Mouse (Mus musculus) kidney, adult 18-20 months (tissue): ENCODE data around the gene Sugct.
A peak's percentile ranks its signal among the peaks of the same experiment; 100 is the strongest.

Source experiments
- DNase-seq: peaks from one replicate; pipeline ENCODE4 v3.0.0; 2021

Gene Sugct

DNA sequence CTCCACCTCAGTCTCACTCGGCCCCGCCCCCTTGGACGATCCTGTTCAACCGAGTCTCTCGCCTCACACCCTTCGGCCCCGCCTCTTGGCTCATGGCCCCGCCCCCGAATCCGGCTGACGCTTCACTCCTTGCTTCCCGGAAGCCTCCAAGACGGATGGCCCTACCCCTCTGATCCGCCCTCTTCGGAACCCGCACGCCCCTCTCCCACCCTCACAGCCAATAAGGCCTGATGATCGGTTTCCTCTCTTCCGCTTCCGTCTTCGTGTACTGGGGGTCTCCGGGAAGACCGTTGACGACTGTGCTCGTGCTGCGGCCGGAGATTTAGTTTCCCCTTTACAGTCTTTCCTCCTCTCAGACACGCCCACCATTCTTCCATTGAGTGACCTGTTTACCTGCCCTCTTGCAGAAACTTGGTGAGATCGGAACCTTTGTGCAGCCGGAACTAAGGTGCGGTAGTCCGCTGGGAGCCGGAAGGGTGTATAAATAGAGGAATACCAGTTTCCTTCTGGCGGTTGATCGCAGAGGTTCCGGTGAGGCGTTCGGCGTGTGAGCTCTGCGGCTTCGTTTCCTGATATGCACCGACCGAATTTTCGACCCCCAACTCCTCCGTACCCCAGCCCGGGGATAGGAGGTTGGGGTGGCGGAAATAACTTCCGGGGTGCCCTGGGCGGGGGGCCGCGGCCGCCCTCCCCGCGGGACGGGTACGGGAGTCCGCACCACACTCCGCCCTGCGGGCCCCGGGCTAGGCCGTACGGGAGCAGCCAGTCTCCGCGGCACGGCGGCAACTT is at the start of gene Sugct, which contains the start of gene Mplkip:
TSS of gene Sugct (minus strand) at position 643 of the 789 bp plus-strand sequence.
TSS of gene Mplkip (plus strand) at position 282 of the 789 bp plus-strand sequence.
- peak; percentile 100 for DNase-seq

DNA sequence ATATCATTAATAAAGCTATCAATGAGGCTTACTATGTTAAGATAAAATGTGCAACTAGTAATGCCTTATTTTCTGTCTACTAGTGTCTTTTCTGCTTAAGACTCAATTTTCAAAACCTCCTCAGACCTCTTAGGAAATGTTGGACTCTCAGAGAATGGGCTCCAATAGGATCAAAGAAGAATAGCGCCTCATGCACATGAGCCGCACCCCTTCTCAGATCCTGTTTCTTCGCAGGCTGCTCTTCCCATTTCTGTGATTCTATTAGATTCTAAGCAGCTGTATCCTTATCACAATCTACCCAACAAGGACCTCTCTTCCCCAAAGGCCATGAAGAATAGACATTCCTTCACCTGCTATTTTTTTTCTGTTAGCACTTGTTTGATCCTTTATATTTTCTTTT is 33.4 kb upstream of the Sugct start:
- DNase-seq = no peak

- no peak for DNase-seq
Measured at GRCm38 (mm10) chr13:17727922-17728321, 32.6 kb upstream of the Sugct start.

DNA sequence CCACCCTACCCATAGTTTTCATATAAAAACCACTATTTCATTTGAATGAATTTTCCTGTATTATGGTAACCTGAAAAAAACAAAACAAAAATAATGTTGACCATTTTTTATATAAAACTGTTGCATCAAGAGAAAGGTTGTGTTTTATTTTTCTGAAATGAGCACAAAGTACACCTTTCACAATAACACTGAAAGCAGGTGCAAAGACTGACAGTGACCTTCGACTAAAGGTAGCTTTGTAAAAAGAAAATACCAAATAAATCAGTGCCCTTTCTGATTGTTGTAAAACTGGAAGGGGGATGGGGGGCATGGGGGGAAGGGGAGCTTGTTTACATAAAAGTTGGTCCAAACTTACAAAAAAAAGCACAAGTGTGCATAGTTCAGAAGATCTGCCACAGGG is 22.0 kb upstream of the Sugct start:
- DNase-seq = no peak

- DNase-seq = no peak
Measured at GRCm38 (mm10) chr13:17708784-17709311, 13.5 kb upstream of the Sugct start.

DNA sequence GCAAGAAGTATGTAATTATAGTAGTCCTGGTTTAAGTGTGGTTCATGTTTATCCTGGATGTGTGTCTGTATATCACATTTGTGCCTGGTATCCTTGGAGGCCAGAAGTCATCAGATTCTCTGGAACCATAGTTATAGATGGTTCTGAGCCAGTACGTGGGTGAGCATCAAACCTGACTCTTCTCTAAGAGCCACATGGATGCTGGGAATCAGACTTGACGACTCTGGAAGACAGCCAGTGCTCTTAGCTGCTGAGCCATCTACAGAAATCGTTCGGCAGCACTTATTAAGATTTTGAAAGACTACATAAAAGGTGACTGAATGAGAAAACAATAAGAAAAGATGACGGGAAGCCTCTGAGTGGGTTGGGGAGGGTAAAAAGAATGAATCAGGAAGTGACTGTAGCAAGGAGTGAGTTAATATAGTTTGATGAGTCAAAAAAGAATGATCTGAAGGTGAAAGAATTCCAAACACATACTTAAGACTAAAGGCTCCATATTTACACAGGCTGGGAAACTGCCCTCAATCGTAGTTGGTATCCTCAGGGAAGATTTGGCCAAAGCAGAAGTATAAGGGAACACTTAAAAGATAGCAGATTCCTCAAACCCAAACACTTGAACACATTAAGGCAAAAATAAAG is 10.0 kb upstream of the Sugct start:
- no peak for DNase-seq

GRCm38 (mm10) chr13:17702311-17702710 is 7.0 kb upstream of the Sugct start:
- DNase-seq = no peak

- DNase-seq = no peak
Measured at GRCm38 (mm10) chr13:17701322-17701721, 6.0 kb upstream of the Sugct start.

DNA sequence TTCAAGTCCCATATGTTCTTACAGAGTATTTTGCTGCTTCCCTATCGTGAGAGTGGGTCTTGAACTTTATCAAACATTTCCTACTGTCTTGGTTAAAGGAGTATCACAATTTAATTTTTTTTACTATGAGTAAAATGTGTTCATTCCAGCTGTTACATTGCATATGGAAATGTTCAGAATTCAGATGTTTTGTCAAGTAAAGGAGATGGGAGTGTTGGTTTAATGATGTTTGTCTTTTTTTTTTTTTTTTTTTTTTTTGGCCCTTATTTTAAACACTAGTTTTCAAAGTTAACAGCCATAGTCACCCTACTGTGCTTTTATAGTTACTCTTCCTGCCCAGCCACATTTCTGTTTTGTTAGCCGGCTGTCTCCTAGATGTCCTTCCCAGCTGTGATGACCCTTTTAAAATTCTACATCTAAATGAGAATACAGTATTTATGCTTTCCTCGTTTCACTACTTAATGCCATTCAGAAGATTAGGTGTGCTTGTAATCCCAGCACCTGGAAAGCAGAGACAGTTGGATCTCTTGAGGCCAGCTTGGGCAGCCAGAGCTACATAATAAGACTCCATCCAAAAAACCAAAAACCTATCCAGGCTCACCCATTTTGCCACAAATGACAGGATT is 4.8 kb upstream of the Sugct start:
- DNase-seq = no peak

GRCm38 (mm10) chr13:17695898-17696580 is 686 bp upstream of the Sugct start:
- DNase-seq = no peak

DNA sequence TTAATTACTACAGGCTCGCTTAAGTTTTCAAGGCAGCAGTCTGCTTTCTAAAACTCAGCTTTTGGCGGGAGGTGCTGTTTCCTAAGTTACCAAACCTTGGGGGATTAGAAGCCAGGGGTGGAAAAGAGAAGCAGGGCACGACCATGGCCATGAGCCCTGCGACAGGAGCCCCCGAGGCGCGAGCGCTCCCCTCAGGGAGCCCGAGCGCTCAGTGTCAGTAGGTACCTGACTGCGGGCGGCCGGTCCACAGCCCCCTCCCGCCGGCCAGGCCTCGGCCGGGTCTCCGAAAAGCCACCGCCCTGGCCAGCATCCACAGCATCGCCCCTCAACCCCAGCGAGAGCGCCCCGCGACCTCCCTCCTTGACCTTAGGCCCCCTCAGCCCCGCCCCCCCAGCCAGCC is 939 bp downstream of the Sugct start:
- peak; percentile 79 for DNase-seq

DNA sequence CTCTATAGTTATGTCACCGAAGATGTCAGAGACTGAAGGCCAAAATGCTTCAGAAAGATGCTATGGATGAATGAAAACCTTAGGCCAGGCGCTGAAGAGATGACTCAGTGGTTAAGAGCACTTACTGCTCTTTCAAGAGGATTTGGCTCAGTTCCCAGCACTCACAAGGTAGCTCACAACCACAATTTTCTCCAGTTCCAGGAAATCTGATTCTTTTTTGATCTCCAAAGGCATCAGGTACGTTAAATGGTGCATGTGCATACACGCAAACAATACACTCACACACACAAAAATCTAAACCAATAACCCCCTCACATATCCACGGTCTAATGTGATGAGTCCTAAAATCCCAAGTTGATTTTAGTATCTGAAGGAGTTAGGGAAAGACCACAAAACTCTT is 1.5 kb downstream of the Sugct start:
- no peak for DNase-seq

DNA sequence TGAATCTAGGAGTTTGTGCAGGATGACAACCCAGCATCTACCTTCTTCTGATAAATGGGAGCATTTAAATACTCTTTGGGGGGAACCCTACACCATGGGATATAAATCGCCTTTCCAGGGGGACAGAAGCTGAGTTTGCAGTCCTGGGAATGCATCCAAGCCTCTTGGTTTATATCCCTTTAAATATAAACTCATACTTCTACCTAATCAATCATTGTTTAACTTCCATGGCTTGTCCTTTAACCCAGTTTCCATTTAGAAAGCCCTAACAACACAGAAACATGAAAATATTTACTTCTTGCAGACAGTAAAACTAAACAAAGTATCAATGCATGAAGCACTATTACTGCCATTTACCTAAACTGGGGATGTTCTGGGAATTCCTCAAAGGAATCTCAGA is 3.9 kb downstream of the Sugct start:
- no peak for DNase-seq

DNA sequence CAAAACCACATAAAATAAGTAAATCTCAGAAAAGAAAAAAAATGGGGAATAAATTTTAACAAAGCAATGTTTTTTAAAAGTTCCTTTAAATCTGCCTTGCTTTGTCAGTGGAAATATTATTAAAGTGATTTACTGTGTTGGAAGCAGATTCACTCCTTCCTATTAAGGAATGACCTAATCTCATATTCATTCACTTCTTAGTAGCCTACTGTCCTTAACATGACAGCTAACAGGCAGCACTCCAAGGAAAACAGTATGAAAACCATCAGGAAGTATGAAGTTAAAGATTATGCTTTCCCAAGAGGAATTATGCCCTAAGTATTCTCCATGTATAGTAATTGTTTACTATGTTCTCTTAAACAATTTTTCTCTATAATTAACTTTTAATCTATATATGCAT is 4.7 kb downstream of the Sugct start:
- DNase-seq = no peak

DNA sequence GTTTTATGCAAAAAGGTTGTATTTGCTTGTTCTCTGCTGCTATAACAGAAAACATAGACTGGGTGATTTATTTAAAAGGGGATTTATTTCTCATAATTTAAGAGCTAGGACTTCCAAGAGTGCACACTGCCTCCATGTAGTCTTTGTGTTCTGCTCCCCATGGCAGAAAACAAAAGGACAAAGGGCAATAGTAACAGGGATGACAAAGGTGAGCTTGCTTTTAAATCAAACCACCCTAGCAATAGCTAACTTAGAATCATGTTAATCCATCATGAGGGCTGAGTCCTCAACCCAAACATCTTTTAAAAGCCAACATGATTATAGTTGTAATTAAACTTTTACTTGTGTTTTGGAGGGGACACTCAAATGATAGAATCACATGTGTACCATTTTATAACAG is 5.9 kb downstream of the Sugct start:
- no peak for DNase-seq

DNA sequence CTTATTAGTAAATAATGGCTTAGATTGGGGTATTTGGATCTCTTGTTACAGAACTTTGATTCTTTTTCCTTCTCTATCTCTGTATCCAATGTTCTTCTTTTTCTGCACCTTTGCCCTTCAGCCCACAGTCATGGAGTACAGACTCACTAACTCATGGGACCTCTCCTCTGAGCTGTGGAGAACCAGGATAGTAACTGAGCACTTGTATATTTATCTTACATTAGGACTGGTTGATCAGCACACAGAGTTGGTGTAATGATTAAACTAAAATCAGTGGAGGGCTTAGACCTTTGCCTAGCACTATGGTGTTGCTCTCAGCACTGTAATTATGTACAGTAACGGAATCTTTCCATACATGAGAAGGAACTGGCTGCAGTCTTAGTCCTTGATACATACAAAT is 24.2 kb downstream of the Sugct start:
- no peak for DNase-seq

DNA sequence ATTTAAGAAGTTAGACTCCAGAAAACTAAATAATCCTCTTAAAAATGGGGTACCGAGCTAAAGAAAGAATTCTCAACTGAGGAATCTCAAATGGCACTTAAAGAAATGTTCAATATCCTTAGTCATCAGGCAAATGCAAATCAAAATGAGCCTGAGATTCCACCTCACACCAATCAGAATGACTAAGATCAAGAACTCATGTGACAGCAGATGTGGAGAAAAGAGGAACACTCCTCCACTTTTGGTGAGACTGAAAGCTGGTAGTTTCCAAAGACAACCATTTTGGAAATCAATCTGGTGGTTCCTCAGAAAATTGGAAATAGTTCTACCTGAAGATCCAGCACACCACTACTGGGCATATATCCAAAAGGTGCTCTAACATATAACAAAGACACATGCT is 28.0 kb downstream of the Sugct start:
- no peak for DNase-seq

DNA sequence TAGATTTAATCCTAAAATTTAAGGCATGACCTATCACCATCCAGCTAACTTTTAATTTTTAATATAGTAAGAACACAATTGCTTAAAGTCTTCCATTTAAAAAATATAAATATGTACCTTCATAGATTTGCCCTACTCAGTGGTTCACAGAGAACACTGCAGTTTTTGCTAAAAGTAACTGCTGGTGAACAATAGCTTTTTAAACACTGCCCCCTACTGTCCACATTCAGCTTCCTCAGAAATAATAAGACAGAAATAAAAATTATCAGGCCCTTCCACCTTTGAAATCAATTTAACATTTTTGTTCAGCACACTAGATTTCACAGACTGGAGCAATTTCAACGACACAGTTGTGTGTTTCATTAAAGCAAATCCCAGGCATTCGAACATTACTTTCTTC is 53.1 kb downstream of the Sugct start:
- DNase-seq = no peak

DNA sequence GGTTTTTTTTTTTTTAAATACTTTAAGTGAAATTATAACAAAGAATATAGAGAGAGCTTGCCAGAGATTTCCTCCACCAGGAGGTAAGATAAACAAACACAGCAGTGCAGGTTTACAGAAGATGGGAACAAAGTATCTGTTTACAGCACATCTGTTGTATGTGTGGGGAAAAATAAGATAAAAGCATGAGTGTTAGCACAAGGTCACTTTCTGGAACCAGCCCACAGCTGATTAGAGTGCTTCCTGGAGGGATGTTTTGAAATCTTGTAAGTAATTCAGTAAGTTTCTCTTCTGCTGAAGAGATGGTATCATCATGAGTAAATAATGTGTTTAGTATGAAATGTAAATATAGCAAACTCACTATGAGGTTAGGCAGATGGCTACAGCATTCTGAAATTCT is 57.3 kb downstream of the Sugct start:
- DNase-seq = no peak

- DNase-seq = no peak
Measured at GRCm38 (mm10) chr13:17627108-17627507, 68.2 kb downstream of the Sugct start.

GRCm38 (mm10) chr13:17624976-17625375 is 70.4 kb downstream of the Sugct start:
- peak; percentile 3 for DNase-seq

DNA sequence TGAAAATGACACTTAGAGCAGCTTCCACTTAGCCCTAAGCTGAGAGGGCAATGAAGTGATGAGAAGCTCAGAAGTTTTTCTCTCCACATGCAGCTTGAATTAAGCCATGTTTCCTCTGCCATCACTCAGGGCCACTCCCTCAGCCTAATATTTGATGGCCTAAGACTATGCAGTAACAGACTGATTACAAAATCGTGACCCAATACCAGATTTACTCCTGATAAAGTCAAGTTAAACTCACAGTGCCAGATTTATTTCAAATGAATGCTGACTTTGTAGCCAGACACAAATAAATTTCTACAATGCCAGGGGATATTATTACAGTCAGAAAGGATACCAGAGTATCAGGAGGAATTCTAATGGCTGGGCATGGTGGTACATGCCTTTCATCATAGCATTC is 89.1 kb downstream of the Sugct start:
- no peak for DNase-seq

- no peak for DNase-seq
Measured at GRCm38 (mm10) chr13:17604670-17605069, 90.7 kb downstream of the Sugct start.
